Comparison of ENCODE assay signal across 17 mouse cellular contexts in genomic region chr4:138459775-138460174, GRCm38 (mm10). TPM values are rescaled to one million over a fixed set of nuclear protein-coding genes. Genes with fewer than 3 reads are reported as not detected.
A peak's percentile ranks its signal among the peaks of the same experiment; 100 is the strongest.
DNase-seq lines count a peak whose midpoint lies in the region; ATAC-seq and TF ChIP-seq lines count a peak whose summit lies in the region.
"Had no signal": no experiment of that assay in that cellular context is flagged by ENCODE, and none has a peak within 500 bp of the region (broad histone marks: within the 10 kb centered on the region; RNA-seq: fewer than 3 reads in every experiment).

No protein-coding gene starts in this region.

- peak in 1 of 2 experiments; percentile 14 for DNase-seq in left cerebral cortex, adult 2 months (ENCODE audit: extremely low spot score in 1 of 2, low spot score in 2 of 2)
- DNase-seq in left cerebral cortex, postnatal 10 days (ENCODE audit: extremely low spot score in 1 of 2, low spot score in 2 of 2): no peak
- peak; percentile 91 for DNase-seq in kidney, adult 2 months
- peak; percentile 82 for DNase-seq in kidney, postnatal 14 days
- DNase-seq in liver, embryonic 14.5 days (ENCODE audit: low read depth in 3 of 3, low spot score in 3 of 3): no peak
- DNase-seq in forebrain, embryonic 14.5 days (ENCODE audit: low spot score): no peak
- no peak for DNase-seq in left cerebral cortex, adult 11 months (ENCODE audit: low spot score)
- DNase-seq: adrenal gland, adult 8-10 months; B cell, adult 2 months; cerebellum, adult 18-20 months; layer of hippocampus, postnatal 36 days; right cerebral cortex, postnatal 4 days had no signal

- no peaks in the 10 kb centered on the region for H3K36me3 ChIP-seq in kidney, adult 2 months (ENCODE audit: control insufficient read depth, insufficient read depth, low read length)
- H3K36me3 ChIP-seq in liver, embryonic 14.5 days (replicated peaks; ENCODE audit: control insufficient read depth, insufficient read depth, low read depth): no peaks in the 10 kb centered on the region
- H3K36me3 ChIP-seq in heart, embryonic 11.5 days (ENCODE audit: control insufficient read depth, insufficient read depth, low read length): no peaks in the 10 kb centered on the region
- no peaks in the 10 kb centered on the region for H3K36me3 ChIP-seq in forebrain, embryonic 14.5 days (ENCODE audit: control insufficient read depth, insufficient read depth, low read length)
- H3K36me3 ChIP-seq: embryonic facial prominence, embryonic 12.5 days; intestine, embryonic 15.5 days; limb, embryonic 13.5 days had no signal

- whole genome bisulfite sequencing in kidney, adult 2 months: 41% methylated on average over 6 of the region's 6 CpGs
- 53% methylated on average over 6 of the region's 6 CpGs for WGBS in liver, embryonic 14.5 days (ENCODE audit: insufficient replicate concordance)
- 66% methylated on average over 6 of the region's 6 CpGs for WGBS in heart, embryonic 11.5 days (ENCODE audit: insufficient replicate concordance)
- 87% methylated on average over 6 of the region's 6 CpGs for WGBS in forebrain, embryonic 14.5 days

- no peak overlapping the region for H3K4me3 ChIP-seq in left cerebral cortex, adult 2 months
- H3K4me3 ChIP-seq in kidney, adult 2 months (ENCODE audit: insufficient read depth, low read depth, low read length): no peak overlapping the region
- H3K4me3 ChIP-seq in liver, embryonic 14.5 days (ENCODE audit: insufficient read depth in 1 of 2, low read depth in 2 of 2, low read length in 2 of 2): 0 out of 4 replicates have a peak overlapping the region, but pooled peaks of 1 of the 2 experiments have one; percentile 2
- H3K4me3 ChIP-seq in heart, embryonic 11.5 days (ENCODE audit: low read depth, low read length): no peak overlapping the region
- H3K4me3 ChIP-seq in forebrain, embryonic 14.5 days (ENCODE audit: low read depth, low read length): no peak overlapping the region
- H3K4me3 ChIP-seq: embryonic facial prominence, embryonic 12.5 days; intestine, embryonic 15.5 days; limb, embryonic 13.5 days; neural tube, embryonic 12.5 days had no signal

- H3K27me3 ChIP-seq in kidney, adult 2 months (replicated peaks; ENCODE audit: control insufficient read depth, insufficient read depth, low read length): no peaks in the 10 kb centered on the region
- peaks cover 43% of the 10 kb centered on the region for H3K27me3 ChIP-seq in liver, embryonic 14.5 days (ENCODE audit: control insufficient read depth, insufficient read depth, low read length)
- peaks cover 58% of the 10 kb centered on the region for H3K27me3 ChIP-seq in heart, embryonic 11.5 days (ENCODE audit: control insufficient read depth, insufficient read depth, low read length)
- H3K27me3 ChIP-seq in forebrain, embryonic 14.5 days (replicated peaks; ENCODE audit: control insufficient read depth, insufficient read depth, low read length): no peaks in the 10 kb centered on the region
- H3K27me3 ChIP-seq: intestine, embryonic 15.5 days; neural tube, embryonic 12.5 days had no signal

- H3K27ac ChIP-seq in left cerebral cortex, adult 2 months: peak overlapping the region; percentile 82
- H3K27ac ChIP-seq in kidney, adult 2 months (ENCODE audit: insufficient read depth, low read depth, low read length): peak overlapping the region; percentile 66
- no peak overlapping the region for H3K27ac ChIP-seq in liver, embryonic 14.5 days
- H3K27ac ChIP-seq in heart, embryonic 11.5 days (ENCODE audit: low read depth, low read length): no peak overlapping the region
- H3K27ac ChIP-seq in forebrain, embryonic 14.5 days (ENCODE audit: low read depth, low read length): no peak overlapping the region
- H3K27ac ChIP-seq: embryonic facial prominence, embryonic 12.5 days; intestine, embryonic 15.5 days; limb, embryonic 13.5 days; neural tube, embryonic 12.5 days had no signal

- no peak for ATAC-seq in liver, embryonic 14.5 days (ENCODE audit: insufficient read depth)
- ATAC-seq in heart, embryonic 11.5 days (replicated peaks; ENCODE audit: insufficient number of reproducible peaks, low FRiP score, low TSS enrichment): no peak
- no peak for ATAC-seq in forebrain, embryonic 14.5 days
- ATAC-seq: intestine, embryonic 15.5 days had no signal

- H3K4me2 ChIP-seq in liver, embryonic 14.5 days (ENCODE audit: low read depth): peak overlapping the region; percentile 4; the same call in 1 of the 2 replicates
- no peak overlapping the region for H3K4me2 ChIP-seq in heart, embryonic 11.5 days
- no peak overlapping the region for H3K4me2 ChIP-seq in forebrain, embryonic 14.5 days (ENCODE audit: low read length)
- H3K4me2 ChIP-seq: embryonic facial prominence, embryonic 12.5 days; intestine, embryonic 15.5 days; limb, embryonic 13.5 days; neural tube, embryonic 12.5 days had no signal

- TF ChIP-seq EP300 in liver, embryonic 14.5 days (IDR thresholded peaks at IDR 0.05; ENCODE audit: low read depth): no peak

- H3K4me1 ChIP-seq in kidney, adult 2 months (ENCODE audit: control insufficient read depth, insufficient read depth, low read length): peaks cover 54% of the 10 kb centered on the region
- peaks cover 0 to 15% of the 10 kb centered on the region in 2 experiments; a peak in 2 of 4 replicates for H3K4me1 ChIP-seq in liver, embryonic 14.5 days (replicated peaks; ENCODE audit: control insufficient read depth in 2 of 2, insufficient read depth in 2 of 2, low read length in 1 of 2)
- H3K4me1 ChIP-seq in heart, embryonic 11.5 days (ENCODE audit: control insufficient read depth, insufficient read depth, low read length): peaks cover 28% of the 10 kb centered on the region
- H3K4me1 ChIP-seq in forebrain, embryonic 14.5 days (ENCODE audit: control insufficient read depth, insufficient read depth, low read length): peaks cover 28% of the 10 kb centered on the region

- no peak for TF ChIP-seq POLR2A in kidney, adult 2 months (IDR thresholded peaks at IDR 0.05; ENCODE audit: low read depth, low read length)

- no peak overlapping the region for H3K9ac ChIP-seq in liver, embryonic 14.5 days (replicated peaks)
- H3K9ac ChIP-seq in heart, embryonic 11.5 days (ENCODE audit: low read depth, low read length): no peak overlapping the region
- no peak overlapping the region for H3K9ac ChIP-seq in forebrain, embryonic 14.5 days (ENCODE audit: low read length)
- H3K9ac ChIP-seq: embryonic facial prominence, embryonic 12.5 days; intestine, embryonic 15.5 days; limb, embryonic 13.5 days; neural tube, embryonic 12.5 days had no signal

- TF ChIP-seq CTCF in left cerebral cortex, adult 2 months (IDR thresholded peaks at IDR 0.05): no peak
- 0 out of 2 replicates have a peak, but pooled peaks have one; percentile 17 for TF ChIP-seq CTCF in kidney, adult 2 months (conservative IDR thresholded peaks at IDR 0.05; ENCODE audit: insufficient read depth, insufficient read length, low read depth, low read length)
- no peak for TF ChIP-seq CTCF in liver, embryonic 14.5 days (IDR thresholded peaks at IDR 0.05; ENCODE audit: low read depth)

- intact Hi-C loops in left cerebral cortex, adult 2 months (cut with DNase I): no loop called here
- intact Hi-C loops in left cerebral cortex, postnatal 10 days (cut with DNase I): no loop called here

- no peaks in the 10 kb centered on the region for H3K9me3 ChIP-seq in liver, embryonic 14.5 days (ENCODE audit: control insufficient read depth, low read length)
- no peaks in the 10 kb centered on the region for H3K9me3 ChIP-seq in heart, embryonic 11.5 days (replicated peaks; ENCODE audit: control insufficient read depth, low read length)
- H3K9me3 ChIP-seq in forebrain, embryonic 14.5 days (replicated peaks; ENCODE audit: control insufficient read depth, low read length): no peaks in the 10 kb centered on the region
- H3K9me3 ChIP-seq: embryonic facial prominence, embryonic 12.5 days; intestine, embryonic 15.5 days; limb, embryonic 13.5 days; neural tube, embryonic 12.5 days had no signal

RNA-seq across cellular contexts. Expression of gene Camk2n1, which starts 5.7 kb away (rescaled TPM):
- 1,000 to 10,000 TPM; 1,332 to 1,386 TPM for total RNA-seq in left cerebral cortex, adult 2 months (2021)
- 100 to 1,000 TPM; 377 to 385 TPM for total RNA-seq in left cerebral cortex, postnatal 10 days (2021)
- polyA plus RNA-seq in kidney, adult 2 months (2012; rRNA removed): 39.6 and 40.1 TPM in 2 replicates
- 2.3 and 2.6 TPM in 2 replicates for polyA plus RNA-seq in liver, embryonic 14.5 days (2012; rRNA removed)
- polyA plus RNA-seq in liver, embryonic 14.5 days (2014; fragmentation: Nextera tagmentation; extraction: Ambion mirVana): 1.1 TPM in 2 replicates
- polyA plus RNA-seq in heart, embryonic 11.5 days (2014; fragmentation: Nextera tagmentation; extraction: Ambion mirVana): 1.2 and 1.4 TPM in 2 replicates
- 7.5 and 7.8 TPM in 2 replicates for polyA plus RNA-seq in forebrain, embryonic 14.5 days (2014; fragmentation: Nextera tagmentation; extraction: Ambion mirVana)

RNA-seq across cellular contexts. Expression of gene Mul1, which starts 25.3 kb away (rescaled TPM):
- total RNA-seq in left cerebral cortex, adult 2 months (2021): 10 to 100 TPM; 63.0 to 65.1 TPM
- 10 to 100 TPM; 41.9 to 46.8 TPM for total RNA-seq in left cerebral cortex, postnatal 10 days (2021)
- polyA plus RNA-seq in kidney, adult 2 months (2012; rRNA removed): 31.3 and 31.8 TPM in 2 replicates
- 3.8 and 4.3 TPM in 2 replicates for polyA plus RNA-seq in liver, embryonic 14.5 days (2012; rRNA removed)
- polyA plus RNA-seq in liver, embryonic 14.5 days (2014; fragmentation: Nextera tagmentation; extraction: Ambion mirVana): 7.7 and 8.7 TPM in 2 replicates
- polyA plus RNA-seq in heart, embryonic 11.5 days (2014; fragmentation: Nextera tagmentation; extraction: Ambion mirVana): 16.1 and 18.2 TPM in 2 replicates
- polyA plus RNA-seq in forebrain, embryonic 14.5 days (2014; fragmentation: Nextera tagmentation; extraction: Ambion mirVana): 16.2 and 21.9 TPM in 2 replicates

Comparison
In these comparisons a context has a peak if more than half of its experiments do, and no peak if none do; other contexts are left out.
1. DNase-seq: peak in kidney, adult 2 months (single experiment) and kidney, postnatal 14 days (single experiment); none in left cerebral cortex, postnatal 10 days (0 of 2), liver, embryonic 14.5 days (0 of 3), forebrain, embryonic 14.5 days (single experiment) and left cerebral cortex, adult 11 months (single experiment).
2. H3K27ac ChIP-seq: peak in left cerebral cortex, adult 2 months (single experiment) and kidney, adult 2 months (single experiment); none in liver, embryonic 14.5 days (single experiment), heart, embryonic 11.5 days (single experiment) and forebrain, embryonic 14.5 days (single experiment).